Mouse (Mus musculus) adrenal gland, postnatal 14 days (tissue): ENCODE data around the gene Cfc1. TPM values are rescaled to one million over a fixed set of nuclear protein-coding genes. Genes with fewer than 3 reads are reported as not detected.

ENCODE experiments used
- DNase-seq: peaks from one replicate; pipeline ENCODE4 v3.0.0; 2021; ENCODE audit warnings: mixed read lengths
- total RNA-seq: library from RNA; stranded (reverse); gene quantifications from 2 replicates; pipeline ENCODE4 v1.2.3, GENCODE M21; 2021

Cfc1 gene
- total RNA-seq, 1 experiment from 2014 or later: not detected

GRCm38 (mm10) chr1:34553690-34554089, 18.2 kb downstream of the Cfc1 start:
- no peak for DNase-seq

GRCm38 (mm10) chr1:34554275-34554674, 18.8 kb downstream of the Cfc1 start:
- DNase-seq: no peak

DNA sequence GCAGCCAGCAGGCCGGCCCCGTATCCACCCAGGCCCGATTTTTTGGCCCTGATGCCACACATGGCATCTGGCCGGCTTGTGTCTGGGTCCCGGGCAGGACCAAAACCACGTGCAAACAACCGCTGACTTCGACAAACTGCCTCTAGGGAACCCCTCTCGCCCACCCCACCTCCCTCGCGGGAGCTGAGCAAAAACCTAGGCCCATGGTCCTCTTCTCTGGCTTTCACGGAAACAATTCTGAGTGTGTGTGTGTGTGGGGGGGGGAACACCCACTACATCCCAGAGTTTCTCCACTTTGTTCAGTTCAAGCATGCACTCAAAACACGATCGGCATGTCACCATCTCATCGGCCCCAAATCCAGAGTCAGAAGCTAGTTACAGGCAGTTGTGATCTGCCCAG, 25.4 kb downstream of the Cfc1 start, which contains the start of gene Prss40:
Prss40 (minus strand) TSS at position 101 of the 400 bp plus-strand sequence.
- DNase-seq: no peak

GRCm38 (mm10) chr1:34564383-34565045, 29.1 kb downstream of the Cfc1 start:
- DNase-seq: no peak

GRCm38 (mm10) chr1:34568120-34568519, 32.7 kb downstream of the Cfc1 start:
- DNase-seq: no peak

DNA sequence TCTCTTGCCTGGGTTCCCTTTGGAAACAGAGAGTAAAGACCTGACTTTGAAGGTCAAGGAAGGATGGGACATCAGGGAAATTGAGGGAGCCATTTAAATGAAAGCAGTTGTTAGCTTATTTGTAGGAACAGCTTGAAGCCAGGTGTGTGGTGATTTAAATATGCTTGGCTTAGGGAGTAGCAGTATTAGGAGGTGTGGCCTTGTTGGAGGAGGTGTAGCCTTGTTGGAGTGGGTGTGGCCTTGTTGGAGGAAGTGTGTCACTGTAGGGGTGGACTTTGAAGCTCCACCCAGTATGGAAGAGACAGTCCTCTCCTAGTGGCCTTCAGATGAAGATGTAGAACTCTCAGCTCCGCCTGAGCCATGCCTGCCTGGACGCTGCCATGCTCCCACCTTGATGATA, 34.4 kb downstream of the Cfc1 start:
- DNase-seq: no peak

- no peak for DNase-seq
Measured at GRCm38 (mm10) chr1:34571431-34571830, 36.0 kb downstream of the Cfc1 start.

DNA sequence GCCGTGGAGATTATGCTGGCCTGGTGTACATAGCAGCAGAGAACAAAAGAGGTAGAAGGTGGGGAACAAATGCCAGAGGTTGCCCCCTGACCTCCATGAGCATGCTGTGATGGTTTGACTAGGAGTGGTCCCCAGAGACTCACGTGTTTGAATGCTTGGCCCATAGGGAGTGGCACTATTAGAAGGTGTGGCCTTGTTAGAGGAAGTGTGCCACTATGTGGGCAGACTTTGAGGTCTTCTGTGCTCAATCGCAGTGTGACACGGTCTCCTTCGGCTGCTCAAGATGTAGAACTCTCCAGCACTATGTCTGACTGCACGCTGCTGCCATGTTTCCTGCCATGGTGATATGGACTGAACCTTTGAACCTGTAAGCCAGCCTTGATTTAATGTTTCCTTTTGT, 37.8 kb downstream of the Cfc1 start:
- DNase-seq: no peak

DNA sequence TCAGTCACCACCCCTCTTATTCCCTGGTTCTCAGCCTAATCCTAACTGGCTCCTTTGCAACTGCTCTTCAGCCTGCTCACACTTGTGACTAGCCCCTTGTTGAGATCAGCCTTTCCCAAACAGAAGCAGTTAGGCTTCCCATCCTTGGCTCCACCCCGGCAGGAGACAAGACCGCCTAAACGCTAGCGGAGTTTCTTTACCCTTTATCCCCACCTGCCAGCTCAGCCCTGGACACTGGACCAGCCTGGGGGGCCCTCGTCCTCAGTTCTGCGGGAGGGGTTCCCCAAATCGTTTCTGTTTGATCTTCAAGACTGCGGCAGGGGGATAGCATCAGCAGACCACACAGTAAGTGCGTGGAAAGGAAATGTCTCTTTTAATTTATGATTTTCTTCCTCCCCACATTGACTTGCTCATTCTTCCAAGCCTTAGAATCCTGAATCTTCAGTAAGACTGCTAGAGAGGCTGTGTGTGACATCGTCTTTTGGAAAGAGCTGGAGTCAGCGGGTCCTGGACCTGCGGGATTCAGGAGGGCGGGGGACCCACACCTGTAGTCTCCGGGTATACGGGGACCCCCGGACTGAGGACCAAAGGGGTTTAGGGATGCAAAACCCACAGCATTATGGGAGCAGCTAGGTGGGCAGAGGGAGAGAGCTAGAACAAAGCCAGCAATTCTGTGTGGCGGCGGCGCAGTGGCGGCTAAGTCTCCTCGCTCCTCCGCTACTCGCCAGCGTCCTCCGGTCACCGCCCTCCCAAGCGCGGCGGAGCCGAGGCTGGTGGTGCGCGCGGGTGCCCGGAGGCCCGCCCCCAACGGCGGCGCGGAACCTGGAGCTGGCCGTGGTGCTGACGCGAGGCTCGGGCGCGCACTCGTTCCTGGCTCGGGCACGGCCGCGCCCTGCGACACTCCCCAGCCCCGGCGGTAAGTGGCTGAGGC, 43.7 kb downstream of the Cfc1 start, which contains the start of gene Amer3:
Amer3 (plus strand) TSS at position 807 of the 931 bp plus-strand sequence.
- peak; percentile 91 for DNase-seq

GRCm38 (mm10) chr1:34579782-34580356, 44.4 kb downstream of the Cfc1 start:
- DNase-seq: no peak

DNA sequence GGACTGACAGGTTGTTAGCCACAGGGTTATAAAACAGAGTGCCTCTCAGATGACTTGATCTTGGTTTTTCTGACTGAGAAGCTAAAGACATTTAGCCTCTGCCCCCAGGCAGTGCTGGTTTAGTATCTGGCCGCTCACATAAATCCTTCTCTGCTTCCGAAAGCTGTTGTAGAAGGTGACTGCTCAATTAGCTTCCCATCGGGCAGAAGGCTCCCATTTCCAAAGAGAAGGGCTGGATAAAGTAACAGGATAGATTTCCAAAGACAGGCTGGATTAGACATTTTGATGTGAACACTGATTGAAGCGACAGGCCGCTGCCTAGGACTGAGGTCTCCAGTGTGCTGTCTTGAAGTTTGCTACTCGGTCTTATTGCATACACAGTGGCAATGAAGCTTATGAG, 46.8 kb downstream of the Cfc1 start:
- DNase-seq: no peak

DNA sequence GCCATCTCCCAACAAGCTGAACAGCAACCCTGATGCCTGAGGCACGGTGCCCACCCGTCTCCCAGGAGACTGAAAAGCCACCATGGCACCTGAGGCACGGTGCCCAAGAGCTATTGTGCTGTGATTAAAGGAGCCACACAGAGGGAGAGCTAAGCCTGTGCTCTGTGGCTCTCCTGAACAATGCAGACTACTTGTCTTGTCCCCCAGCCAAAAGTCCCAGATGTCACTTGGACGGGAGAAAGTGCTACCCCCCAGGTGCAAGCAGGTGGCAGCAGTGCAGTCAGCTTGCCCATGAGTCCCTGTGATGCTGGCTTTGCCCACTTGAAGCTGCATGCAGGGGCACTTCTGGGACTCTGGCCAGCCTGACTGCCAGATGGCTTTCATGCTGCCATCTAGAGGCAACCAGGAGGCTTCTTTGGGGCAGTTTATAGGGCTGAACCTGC, 48.4 kb downstream of the Cfc1 start:
- DNase-seq: peak; percentile 4

GRCm38 (mm10) chr1:34584736-34585135, 49.3 kb downstream of the Cfc1 start:
- DNase-seq: no peak

- DNase-seq: no peak
Measured at GRCm38 (mm10) chr1:34587298-34588096, 52.0 kb downstream of the Cfc1 start.

Other genes with a start within 250 kb of the Cfc1 start
- 16.4 and 20.9 TPM in 2 replicates for gene Ccdc115, start 96.0 kb upstream of the Cfc1 start, total RNA-seq
- gene Imp4, start 95.8 kb upstream of the Cfc1 start, total RNA-seq: 59.8 and 61.0 TPM in 2 replicates
- gene Ptpn18, start 75.9 kb upstream of the Cfc1 start, total RNA-seq: 3.6 and 15.3 TPM in 2 replicates
- not detected in 2 replicates for gene Prss39, start 37.2 kb upstream of the Cfc1 start, total RNA-seq
- gene Prss40, start 25.3 kb downstream of the Cfc1 start, total RNA-seq: not detected in 2 replicates
- gene Amer3, start 44.0 kb downstream of the Cfc1 start, total RNA-seq: 0.70 and 0.71 TPM in 2 replicates